Mouse (Mus musculus) hindlimb bud, embryonic 11.5 days (tissue): ENCODE results near the gene Prss8.
A peak's percentile ranks its signal among the peaks of the same experiment; 100 is the strongest.
"Not testable (repeated sequence)": the region's sequence is repeated elsewhere in the genome, so short reads cannot be mapped to it uniquely, and the experiment has no call there.

Experiments used
- DNase-seq: peaks from one replicate; pipeline ENCODE4 v3.0.0-alpha.2; 2012; ENCODE audit warnings: low read depth, low spot score; ENCODE audit errors: extremely low spot score

The Prss8 gene

GRCm38 (mm10) chr7:127929923-127930322 lies at the start of gene Prss8:
TSS of gene Prss8 (minus strand) at chr7:127930104.
- DNase-seq = no peak

DNA sequence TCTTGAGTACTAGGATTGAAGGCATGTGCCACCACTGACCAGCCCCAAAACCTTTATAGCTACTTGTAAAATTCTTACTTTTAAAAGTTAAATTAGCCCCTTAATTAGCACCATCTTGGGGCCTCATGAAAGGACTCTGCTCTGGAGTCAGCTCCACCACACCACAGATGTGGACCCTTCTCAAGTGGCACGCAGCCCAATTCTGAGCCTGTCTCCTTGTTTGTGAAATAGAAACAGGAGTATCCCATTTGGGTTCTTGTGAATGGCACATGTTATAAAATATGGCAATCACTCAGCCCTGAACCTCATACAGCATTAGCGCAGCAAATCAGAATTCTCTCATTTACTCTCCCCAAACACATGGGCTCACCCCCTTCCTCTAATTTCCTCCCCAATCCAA lies 49.0 kb upstream of the Prss8 start:
- no peak for DNase-seq

DNA sequence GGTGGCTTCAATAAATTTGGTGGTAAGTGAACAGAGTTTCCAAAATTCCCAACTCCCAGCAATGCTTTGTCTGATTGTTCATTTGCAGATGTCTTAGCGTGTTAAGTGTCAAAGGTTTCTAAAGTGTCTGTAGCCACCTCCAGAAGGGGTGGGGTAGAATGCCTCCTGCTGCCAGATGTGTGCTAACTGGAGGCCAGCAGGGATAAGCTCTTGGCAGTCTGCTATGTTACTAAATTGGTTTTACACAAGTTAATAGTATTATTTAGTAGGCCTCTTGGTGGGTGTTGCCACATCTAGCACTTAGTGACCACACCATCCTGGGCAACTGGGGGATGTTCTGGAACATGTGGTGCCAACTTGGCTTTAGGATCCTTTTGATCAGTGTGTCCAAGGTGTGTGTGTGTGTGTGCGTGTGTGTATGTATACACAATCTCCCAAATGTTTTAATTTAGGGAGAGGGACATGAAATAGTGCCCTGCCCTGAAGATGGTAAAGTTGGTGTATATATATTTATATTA lies 44.6 kb upstream of the Prss8 start:
- no peak for DNase-seq

GRCm38 (mm10) chr7:127967922-127968828 lies 38.3 kb upstream of the Prss8 start:
- no peak for DNase-seq

GRCm38 (mm10) chr7:127967004-127967921 lies 37.4 kb upstream of the Prss8 start, which contains the start of gene Fus:
TSS of gene Fus (plus strand) at chr7:127967457.
- DNase-seq = peak; percentile 69

GRCm38 (mm10) chr7:127966371-127966918 lies 36.5 kb upstream of the Prss8 start:
- DNase-seq = no peak

- no peak for DNase-seq
Observed at GRCm38 (mm10) chr7:127959364-127959763, 29.5 kb upstream of the Prss8 start.

DNA sequence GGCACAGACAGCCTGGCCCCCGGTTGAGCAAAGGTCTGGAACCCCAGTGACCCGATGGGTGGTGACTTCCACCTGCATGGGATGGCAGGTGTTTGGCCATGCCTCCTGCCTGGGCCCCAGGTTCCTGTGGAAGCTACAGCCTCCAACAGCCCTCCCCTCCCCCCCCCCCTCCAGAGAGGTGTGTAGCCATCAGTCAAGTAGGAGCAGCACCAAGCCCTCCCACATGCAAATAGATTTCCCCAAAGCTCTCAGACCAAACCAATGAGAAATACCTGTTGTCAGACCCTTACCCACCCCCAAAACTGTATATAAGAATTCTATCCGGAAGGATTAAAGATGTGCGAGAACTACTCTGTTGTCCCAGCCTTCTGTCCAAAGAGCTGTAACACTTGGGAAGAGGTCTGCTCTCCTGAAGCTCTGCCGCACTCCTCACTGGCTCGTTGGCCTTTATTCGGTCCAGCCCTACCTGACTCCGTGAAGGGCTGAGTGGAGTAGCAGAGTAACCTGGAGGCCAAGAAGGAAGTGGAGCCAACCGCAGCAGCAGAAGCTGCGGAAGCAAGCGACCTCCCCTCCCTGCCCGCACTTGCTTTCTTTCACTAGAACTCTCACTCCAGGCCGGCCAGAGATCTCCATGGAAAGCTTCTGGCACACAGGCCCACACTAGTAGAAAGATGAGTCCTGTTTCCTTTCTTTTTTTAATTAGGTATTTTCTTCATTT lies 23.1 kb upstream of the Prss8 start:
- no peak for DNase-seq

DNA sequence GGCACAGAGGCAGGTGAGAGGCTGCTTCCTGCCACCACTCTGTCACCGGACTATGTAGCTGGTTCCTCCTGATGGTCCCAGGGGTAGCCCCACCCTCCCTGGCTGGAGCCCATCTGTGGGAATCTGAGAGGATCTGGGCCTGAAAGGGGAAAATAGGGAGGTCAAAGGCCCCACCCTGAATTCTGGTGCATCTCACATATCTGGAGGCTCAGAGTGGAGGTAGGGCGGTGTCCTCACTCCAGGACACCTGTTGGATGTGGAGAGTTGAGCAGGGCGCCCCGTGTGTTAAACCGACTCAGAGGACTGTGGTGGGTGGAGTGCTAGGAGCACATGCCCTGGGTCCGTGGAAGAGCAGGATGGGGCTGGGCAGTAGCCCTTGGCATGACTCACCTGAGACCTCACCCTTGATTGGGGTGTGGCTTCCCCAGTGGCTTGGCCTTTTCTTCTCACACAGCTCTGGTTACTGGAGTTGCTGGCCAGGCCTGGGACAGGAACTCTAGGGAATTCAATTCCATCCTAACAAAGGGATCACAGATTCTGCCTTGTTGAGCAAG lies 16.6 kb upstream of the Prss8 start, which contains the start of gene Prss36:
TSS of gene Prss36 (minus strand) at position 256 of the 554 bp plus-strand sequence.
- no peak for DNase-seq

DNA sequence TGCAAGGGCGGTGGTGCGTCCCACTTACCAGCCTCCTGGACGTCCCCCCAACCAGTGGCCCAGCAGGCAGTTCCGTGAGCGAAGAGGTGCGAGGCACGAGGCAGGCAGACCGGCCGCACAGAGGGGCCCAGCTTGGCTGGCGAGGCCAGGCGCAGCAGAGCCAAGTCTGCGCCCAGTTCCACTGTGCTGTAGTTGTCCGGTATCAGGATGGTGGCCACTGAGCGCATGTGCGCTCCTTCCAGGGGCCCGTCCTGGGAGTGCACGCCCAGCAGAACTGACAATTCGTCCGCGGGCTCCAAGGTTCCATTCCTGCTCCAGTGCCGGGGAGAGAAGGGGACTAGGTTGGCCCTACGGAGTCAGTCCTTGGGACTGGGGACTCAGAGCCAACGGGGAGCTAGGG lies 14.7 kb upstream of the Prss8 start:
- no peak for DNase-seq

DNA sequence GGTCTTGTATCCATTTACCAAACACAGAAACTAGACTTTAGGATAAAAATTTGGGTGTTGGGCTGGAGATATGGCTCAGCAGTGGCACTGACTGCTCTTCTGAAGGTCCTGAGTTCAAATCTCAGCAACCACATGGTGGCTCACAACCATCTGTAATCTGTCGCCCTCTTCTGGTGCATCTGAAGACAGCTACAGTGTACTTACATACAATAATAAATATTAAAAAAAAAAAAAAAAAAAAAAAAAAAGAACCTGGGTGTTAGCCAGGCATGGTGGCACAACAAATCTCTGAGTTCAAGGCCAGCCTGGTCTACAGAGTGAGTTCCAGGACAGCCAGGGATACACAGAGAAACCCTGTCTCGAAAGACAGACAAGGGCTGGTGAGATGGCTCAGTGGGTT lies 12.2 kb upstream of the Prss8 start:
- not testable (repeated sequence) for DNase-seq

GRCm38 (mm10) chr7:127936216-127936884 lies 6.4 kb upstream of the Prss8 start:
- no peak for DNase-seq

GRCm38 (mm10) chr7:127935748-127936159 lies 5.8 kb upstream of the Prss8 start:
- no peak for DNase-seq

GRCm38 (mm10) chr7:127935028-127935722 lies 5.3 kb upstream of the Prss8 start:
- DNase-seq = peak; percentile 77

- no peak for DNase-seq
Observed at GRCm38 (mm10) chr7:127934075-127934474, 4.2 kb upstream of the Prss8 start.

- DNase-seq = no peak
Observed at GRCm38 (mm10) chr7:127932273-127933031, 2.5 kb upstream of the Prss8 start.

GRCm38 (mm10) chr7:127931351-127932135 lies 1.6 kb upstream of the Prss8 start:
- DNase-seq = no peak
